Mouse (Mus musculus): ENCODE measurements at regions not wholly inside any gene's neighbourhood (a gene's known extent, or its start where the extent isn't known, plus 50 kb on each side); places are given as distances from the start of the nearest gene placed in this dataset.

- no peak for DNase-seq (ENCODE audit: low spot score in 2 of 2)
These were observed 142.2 kb upstream of the Cdkn2b start for GRCm38 (mm10) chr4:89453051-89453450.

- no peak for DNase-seq (ENCODE audit: low spot score in 2 of 2)
These were observed 140.9 kb upstream of the Cdkn2b start for GRCm38 (mm10) chr4:89451741-89452140.

- no peak for DNase-seq (ENCODE audit: low spot score in 2 of 2)
These were observed 136.1 kb upstream of the Cdkn2b start for GRCm38 (mm10) chr4:89446765-89447487.

- no peak for DNase-seq (ENCODE audit: low spot score in 2 of 2)
These were observed 135.4 kb upstream of the Cdkn2b start for GRCm38 (mm10) chr4:89446156-89446716.

- no peak for DNase-seq (ENCODE audit: low spot score in 2 of 2)
These were observed 134.6 kb upstream of the Cdkn2b start for GRCm38 (mm10) chr4:89445214-89446155.

- no peak for DNase-seq (ENCODE audit: low spot score in 2 of 2)
These were observed 131.7 kb upstream of the Cdkn2b start for GRCm38 (mm10) chr4:89442526-89442925.

- DNase-seq (ENCODE audit: low spot score in 2 of 2), result no peak
These were observed 130.0 kb upstream of the Cdkn2b start for GRCm38 (mm10) chr4:89440821-89441220.

GRCm38 (mm10) chr4:89440326-89440725 is 129.5 kb upstream of the Cdkn2b start:
- DNase-seq (ENCODE audit: low spot score in 2 of 2), result no peak

- no peak for DNase-seq (ENCODE audit: low spot score in 2 of 2)
These were observed 127.8 kb upstream of the Cdkn2b start for GRCm38 (mm10) chr4:89438665-89439064.

- no peak for DNase-seq (ENCODE audit: low spot score in 2 of 2)
These were observed 125.9 kb upstream of the Cdkn2b start for GRCm38 (mm10) chr4:89436764-89437163.

GRCm38 (mm10) chr4:89434152-89434551 is 123.3 kb upstream of the Cdkn2b start:
- no peak for DNase-seq (ENCODE audit: low spot score in 2 of 2)

- no peak for DNase-seq (ENCODE audit: low spot score in 2 of 2)
These were observed 122.7 kb upstream of the Cdkn2b start for GRCm38 (mm10) chr4:89433528-89433927.

- no peak for DNase-seq (ENCODE audit: low spot score in 2 of 2)
These were observed 120.7 kb upstream of the Cdkn2b start for GRCm38 (mm10) chr4:89431520-89431919.

- DNase-seq (ENCODE audit: low spot score in 2 of 2), result no peak
These were observed 117.6 kb upstream of the Cdkn2b start for GRCm38 (mm10) chr4:89428465-89428864.

- DNase-seq (ENCODE audit: low spot score in 2 of 2), result peak; percentile 38 to 41
These were observed 116.8 kb upstream of the Cdkn2b start for GRCm38 (mm10) chr4:89427345-89428293.

- DNase-seq (ENCODE audit: low spot score in 2 of 2), result no peak
These were observed 115.1 kb upstream of the Cdkn2b start for GRCm38 (mm10) chr4:89425916-89426315.

- peak in 1 of 2 experiments; percentile 58 for DNase-seq (ENCODE audit: low spot score in 2 of 2)
These were observed 111.0 kb upstream of the Cdkn2b start for GRCm38 (mm10) chr4:89421694-89422354.

- no peak for DNase-seq (ENCODE audit: low spot score in 2 of 2)
These were observed 110.0 kb upstream of the Cdkn2b start for GRCm38 (mm10) chr4:89420868-89421267.

- DNase-seq (ENCODE audit: low spot score in 2 of 2), result no peak
These were observed 108.7 kb upstream of the Cdkn2b start for GRCm38 (mm10) chr4:89419507-89419906.

- DNase-seq (ENCODE audit: low spot score in 2 of 2), result no peak
These were observed 94.9 kb upstream of the Cdkn2b start for GRCm38 (mm10) chr4:89405624-89406167.

Measured in adrenal gland, adult 18-20 months (tissue).